Mouse (Mus musculus) cerebellum, adult 11-12 months (tissue): Measurements from ENCODE around the gene Klhl40.

Experiments used
- DNase-seq: peaks from one replicate; pipeline ENCODE4 v3.0.0; 2022

Gene Klhl40

DNA sequence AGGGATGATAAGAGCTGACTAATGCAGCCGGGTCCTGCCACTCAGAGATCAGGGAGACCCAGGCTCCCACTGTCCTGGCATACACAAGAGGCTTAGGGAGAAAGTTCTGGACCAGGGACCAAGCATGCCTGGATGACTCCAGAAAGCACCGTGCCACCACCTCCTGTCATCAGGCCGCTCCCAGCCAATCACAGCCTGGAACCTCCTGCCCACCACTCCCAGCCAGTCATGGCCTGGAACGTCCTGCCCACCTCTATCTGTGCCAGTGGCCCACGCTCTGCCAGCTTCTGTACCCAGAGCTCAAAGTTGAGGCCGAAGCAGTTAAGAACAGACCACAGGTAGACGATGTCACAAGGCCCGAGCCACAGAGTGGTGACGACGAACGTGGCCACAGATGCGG lies 7.4 kb downstream of the Klhl40 start:
- no peak for DNase-seq

DNA sequence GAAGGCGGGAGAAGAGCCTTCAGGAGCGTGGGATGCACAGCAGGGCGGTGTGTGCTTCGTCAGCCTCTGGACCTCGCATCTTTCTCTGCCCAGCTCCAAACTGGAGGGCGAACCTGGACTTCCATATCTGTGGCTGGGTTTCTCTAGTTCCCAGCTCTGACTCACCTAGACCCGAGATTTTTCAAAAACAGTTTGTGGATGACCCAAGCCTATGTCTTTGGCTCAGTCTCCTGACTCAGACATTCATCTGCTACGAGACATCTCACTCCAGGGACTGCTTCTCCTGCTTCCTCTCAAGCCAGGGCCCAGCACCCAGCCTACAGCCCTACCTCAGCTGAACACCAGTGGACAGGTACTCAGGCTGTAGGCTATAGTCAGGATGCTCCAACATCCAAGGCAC lies 7.9 kb downstream of the Klhl40 start:
- DNase-seq: no peak

DNA sequence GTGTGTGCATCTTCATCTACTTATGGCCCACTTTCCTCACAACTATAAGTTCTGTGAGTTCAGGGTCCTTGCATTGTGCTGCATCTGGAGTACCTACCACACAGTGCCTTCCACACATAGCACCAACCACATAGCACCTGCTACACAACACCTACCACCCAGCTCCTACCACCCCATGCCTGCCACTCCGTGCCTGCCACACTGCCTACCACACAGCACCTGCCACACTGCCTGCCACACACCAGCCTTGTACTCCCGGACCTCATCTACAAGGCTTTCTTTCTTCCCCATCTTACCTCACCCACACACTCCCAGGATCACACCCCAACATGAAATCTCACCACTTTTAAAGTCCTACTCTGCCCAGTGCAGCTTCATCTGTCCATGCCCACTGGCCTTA lies 9.0 kb downstream of the Klhl40 start:
- no peak for DNase-seq

DNA sequence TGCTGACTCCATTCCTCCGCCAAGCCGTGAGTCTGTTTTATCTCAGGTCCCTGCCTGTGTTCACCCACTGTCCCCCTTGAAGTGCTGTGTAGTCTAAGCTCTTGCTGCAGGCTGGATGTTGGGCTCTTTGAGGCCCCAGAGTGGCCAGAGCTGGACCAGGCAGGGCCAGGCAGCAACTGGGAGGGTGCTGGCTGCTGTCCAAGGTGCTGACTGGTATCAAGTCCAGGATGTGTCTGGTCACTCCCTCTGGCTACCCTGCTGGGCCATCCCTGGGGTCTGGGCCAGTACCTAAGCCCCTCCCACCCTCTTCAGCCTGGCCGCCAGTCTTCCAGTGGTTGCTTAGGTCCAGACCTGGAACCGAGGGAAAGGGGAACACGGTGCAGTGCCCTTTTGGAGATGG lies 13.8 kb downstream of the Klhl40 start:
- peak; percentile 52 for DNase-seq

GRCm38 (mm10) chr9:121791757-121792521 lies 14.5 kb downstream of the Klhl40 start, which contains the start of gene Hhatl:
Gene Hhatl (minus strand): TSS chr9:121792507.
- no peak for DNase-seq

- no peak for DNase-seq
Measured at GRCm38 (mm10) chr9:121794972-121795539, 17.6 kb downstream of the Klhl40 start.

- no peak for DNase-seq
Measured at GRCm38 (mm10) chr9:121797722-121798121, 20.3 kb downstream of the Klhl40 start.

DNA sequence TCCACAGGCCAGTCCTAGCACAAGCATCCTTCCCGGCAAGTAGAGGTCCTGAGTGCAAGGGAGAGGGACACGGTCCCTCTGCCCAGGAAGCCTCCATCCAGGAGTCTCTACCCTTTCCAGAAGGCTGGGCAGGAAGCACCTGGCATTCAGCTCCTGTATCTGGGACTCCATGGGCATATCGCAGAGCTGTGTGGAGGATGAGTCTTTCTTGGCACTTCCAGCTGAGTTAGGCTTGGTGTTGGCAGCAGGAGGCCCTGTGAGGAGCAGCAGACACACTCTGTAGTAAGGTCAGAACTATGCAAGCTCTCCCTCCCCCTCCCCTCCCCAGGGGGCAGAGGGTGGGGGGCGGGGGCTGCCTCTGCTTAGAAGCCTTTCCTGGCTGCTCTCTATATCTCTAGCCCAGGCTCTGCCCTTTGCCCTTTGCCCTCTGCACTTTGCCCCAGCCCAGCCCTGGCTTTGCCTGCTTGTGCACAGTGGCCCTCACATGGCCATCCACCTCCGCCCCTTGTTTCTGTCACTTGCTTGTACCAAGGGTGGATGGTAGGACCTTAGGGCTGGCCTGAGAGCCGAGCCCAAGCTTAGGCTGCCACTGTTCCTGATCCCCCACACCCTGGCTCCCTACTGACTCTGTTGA lies 21.6 kb downstream of the Klhl40 start:
- no peak for DNase-seq

DNA sequence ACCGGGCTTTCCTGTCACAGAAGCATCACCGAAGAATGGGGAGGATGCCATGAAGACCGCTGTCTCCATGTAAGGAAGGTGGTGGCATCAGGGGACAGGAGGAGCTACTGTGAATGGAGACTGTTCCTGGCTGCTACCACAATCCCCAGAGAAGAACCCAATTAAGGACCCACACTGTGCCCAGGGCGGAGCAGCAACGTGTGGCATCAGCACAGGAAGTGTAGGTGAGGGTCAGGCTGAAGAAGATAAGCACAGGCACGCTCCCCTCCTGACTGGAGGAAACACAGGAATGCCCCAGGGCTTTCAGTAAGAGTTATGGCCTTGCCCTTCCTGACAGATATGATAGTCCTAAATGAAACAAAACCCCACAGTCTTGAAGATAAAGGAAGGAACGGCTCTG lies 25.3 kb downstream of the Klhl40 start:
- DNase-seq: no peak

DNA sequence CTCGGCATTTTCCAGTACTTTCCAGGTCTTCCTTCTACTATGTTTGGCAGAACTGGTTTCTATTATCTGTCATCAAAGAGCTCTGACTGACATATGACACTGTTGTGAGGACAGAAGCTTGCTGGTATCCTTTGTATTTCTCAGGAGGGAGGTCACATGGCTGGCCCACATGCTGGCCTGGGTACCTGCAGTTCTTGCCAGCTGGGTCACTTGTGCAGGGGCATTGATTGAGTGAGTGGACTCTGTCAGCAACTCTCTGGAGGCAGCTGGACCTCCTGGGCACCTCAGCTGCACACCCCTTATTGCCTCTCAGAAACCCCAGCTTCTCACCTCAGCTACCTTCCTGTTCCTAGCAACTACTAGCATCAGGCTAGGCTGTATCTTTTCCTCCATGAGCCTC lies 30.1 kb downstream of the Klhl40 start:
- no peak for DNase-seq

DNA sequence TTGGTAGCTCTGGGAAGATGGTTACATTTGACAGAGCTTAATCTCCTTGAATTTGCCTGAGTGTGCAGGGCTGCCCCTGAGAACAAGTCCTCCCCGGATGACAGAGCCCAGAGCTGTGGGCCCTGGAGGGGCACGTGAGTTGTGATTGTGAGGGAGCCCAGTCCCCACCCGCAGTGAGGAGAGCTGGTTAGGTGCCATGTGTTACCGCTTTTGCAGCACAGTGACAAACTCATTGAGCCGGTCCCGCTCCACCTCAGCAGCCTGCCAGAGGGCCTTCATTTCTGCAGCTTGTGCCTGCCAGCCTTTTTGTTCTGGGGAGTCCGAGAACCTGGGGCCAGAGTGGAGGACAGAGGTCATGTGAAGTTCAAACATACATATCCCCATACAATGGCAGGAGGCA lies 30.5 kb downstream of the Klhl40 start:
- DNase-seq: no peak

DNA sequence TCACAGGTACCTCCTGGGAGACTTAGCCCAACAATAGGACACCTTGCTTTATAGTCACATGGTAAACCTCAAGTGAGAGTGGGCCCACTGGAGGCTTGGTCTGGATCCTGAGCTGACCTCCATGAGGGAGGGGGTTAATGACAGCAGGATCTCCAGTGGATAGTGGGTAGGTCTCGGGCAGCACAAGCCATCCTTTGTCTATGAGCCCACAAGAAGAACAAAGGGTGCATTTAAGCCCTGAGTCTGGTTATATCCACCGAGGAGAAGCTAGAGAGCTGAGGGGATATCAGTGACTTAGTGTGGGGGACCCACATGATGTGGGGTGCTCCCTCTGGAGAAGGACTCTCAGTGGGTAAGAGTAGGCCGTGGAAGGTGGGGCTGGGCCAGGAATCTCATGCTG lies 31.1 kb downstream of the Klhl40 start:
- DNase-seq: no peak

GRCm38 (mm10) chr9:121810081-121810821 lies 32.8 kb downstream of the Klhl40 start:
- peak; percentile 68 for DNase-seq

DNA sequence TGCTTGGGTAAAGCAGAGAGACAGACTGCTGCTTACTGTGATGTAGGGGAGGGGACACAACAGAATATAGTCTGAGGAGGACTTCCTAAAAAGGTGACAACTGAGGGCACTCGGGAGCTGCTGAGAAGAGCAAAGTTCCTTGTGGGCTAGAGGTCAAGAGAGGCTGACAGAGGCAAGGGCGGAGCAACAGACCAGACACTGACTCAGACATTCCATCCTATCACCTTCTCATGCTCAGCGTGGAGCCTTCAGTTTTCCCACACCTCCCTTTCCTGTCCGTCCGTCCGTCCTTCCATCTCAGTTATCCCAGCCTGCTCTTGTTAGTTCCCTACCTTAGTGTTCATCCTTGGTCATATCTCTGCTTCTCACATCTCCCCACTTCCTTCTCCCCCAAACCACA lies 37.8 kb downstream of the Klhl40 start:
- no peak for DNase-seq

GRCm38 (mm10) chr9:121819073-121819770 lies 41.8 kb downstream of the Klhl40 start:
- peak; percentile 68 for DNase-seq

GRCm38 (mm10) chr9:121819771-121820471 lies 42.5 kb downstream of the Klhl40 start:
- peak; percentile 88 for DNase-seq

DNA sequence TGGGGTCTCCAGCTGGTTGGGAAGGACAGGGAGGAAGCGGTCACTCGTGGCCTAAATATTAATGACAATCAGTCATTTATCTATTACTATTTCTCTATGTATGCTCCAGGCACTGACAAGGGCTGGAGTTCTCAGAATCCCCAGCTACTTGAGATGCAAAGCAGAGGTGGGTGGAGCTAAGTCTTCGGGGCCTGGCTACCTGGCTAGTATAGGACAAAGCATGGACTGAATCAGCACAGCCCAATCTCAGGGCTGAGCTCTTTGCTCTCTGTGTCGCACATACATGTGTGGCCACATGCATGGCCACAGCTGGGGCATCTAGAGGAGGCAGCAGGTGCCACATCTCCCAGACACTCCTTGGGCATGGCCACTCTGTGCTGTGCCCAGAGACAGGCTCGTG lies 43.4 kb downstream of the Klhl40 start:
- no peak for DNase-seq

- peak; percentile 66 for DNase-seq
Measured at GRCm38 (mm10) chr9:121822585-121822991, 45.2 kb downstream of the Klhl40 start.

- DNase-seq: peak; percentile 89
Measured at GRCm38 (mm10) chr9:121823051-121823450, 45.6 kb downstream of the Klhl40 start.

GRCm38 (mm10) chr9:121823991-121824390 lies 46.6 kb downstream of the Klhl40 start:
- DNase-seq: peak; percentile 57

DNA sequence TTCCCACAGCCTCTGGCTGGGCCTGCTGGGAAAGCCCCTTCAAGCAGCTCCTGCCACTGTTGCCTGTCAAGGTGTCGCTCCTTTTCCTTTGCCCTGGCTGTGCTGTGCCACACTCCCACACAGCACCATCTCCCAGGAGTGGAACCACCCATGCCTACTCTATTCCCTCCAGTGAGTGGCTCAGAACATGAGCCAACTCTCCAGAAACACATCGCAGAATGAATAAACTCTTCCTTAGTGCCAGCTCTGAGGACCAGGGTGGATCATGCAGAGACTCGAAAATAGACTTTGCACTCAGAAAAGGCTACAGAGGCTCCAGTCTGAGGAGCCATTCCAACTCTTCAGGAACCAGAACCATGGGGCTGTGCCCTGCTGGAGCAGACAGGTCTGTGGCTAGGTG lies 48.9 kb downstream of the Klhl40 start:
- DNase-seq: no peak

- peak; percentile 26 for DNase-seq
Measured at GRCm38 (mm10) chr9:121828314-121828713, 50.9 kb downstream of the Klhl40 start.
